Mouse (Mus musculus): ENCODE results near the gene Sgsm1. TPM values are rescaled to one million over a fixed set of nuclear protein-coding genes. Genes with fewer than 3 reads are reported as not detected.

Gene Sgsm1
- not detected in 2 replicates for polyA plus RNA-seq (2012; ENCODE audit: low replicate concordance)

DNA sequence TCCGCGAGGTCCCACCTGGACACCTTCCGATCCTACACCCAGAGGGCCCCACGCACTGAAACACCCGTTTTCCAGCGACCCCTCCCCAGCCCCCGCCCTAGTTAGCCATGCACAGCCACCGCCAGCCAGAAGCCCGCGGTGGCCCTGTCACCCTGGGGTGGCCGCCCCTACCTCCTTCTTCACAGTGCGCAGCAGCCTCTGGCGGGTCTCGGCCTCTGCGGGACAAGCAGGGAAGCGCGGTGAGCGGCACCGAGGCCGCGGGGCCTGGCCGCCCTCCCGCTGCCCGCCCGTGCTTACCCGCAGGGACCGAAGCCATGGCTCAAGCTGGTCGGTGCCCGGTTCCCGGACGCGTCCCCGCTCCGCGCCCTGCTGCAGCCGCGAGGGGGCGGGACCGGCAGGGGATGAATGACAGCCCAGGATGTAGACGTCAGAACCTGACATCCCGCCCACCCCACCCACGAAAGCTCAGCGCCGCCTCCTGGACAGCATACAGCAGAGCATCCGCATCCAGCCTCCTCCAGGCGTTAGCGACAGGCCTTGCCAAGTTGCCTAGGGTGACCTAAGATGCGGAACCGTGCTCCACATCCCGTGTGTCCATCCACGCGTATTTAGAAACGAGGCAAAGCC, at the start of gene Sgsm1:
Sgsm1 (minus strand) TSS at position 410 of the 627 bp plus-strand sequence.

DNA sequence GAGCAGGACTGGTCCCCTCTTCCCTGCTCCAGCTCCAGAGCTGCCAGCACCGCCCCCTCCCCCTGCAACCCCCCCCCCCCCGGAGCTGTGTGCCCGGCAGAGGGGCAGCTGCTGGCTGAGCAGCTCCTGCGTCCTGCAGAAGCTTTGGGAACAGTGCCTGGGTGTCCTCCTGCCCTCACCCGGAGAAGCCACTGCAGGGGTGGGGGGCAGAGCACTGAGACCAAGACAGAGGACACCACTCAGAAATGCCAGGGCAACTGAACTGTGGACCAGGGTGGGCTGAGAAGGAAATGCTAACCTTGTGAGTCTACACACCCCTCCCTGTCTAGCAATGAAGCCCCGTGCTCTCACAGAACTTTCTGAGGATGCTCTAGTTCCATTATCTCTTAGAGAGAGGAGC, 46.6 kb upstream of the Sgsm1 start, which contains the start of gene Aym1:
Aym1 (plus strand) TSS at position 109 of the 400 bp plus-strand sequence.

DNA sequence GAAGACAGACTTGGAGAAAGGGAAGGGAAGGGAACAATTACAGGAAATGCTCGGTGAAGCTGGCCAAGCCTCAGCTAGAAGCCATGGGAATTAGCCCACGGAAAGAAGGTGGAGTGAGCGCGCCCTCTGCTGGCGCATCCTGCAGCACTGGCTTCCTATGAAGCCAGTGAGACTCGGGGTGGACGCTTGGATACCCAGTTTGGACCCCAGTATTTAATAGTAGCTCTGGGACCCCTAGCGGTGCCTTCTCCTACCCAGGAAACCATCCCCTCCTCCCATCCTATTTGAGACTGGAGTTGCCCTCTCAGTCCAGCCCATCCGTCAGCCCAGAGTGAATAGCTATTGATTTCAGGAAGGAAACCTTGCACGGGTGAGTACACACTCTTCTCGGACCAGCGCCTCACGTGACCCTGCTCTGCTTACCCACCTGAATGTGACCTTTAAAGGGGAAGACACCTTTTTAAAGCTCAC, 83.9 kb downstream of the Sgsm1 start, which contains the start of gene Tmem211:
Tmem211 (plus strand) TSS at position 278 of the 471 bp plus-strand sequence.

DNA sequence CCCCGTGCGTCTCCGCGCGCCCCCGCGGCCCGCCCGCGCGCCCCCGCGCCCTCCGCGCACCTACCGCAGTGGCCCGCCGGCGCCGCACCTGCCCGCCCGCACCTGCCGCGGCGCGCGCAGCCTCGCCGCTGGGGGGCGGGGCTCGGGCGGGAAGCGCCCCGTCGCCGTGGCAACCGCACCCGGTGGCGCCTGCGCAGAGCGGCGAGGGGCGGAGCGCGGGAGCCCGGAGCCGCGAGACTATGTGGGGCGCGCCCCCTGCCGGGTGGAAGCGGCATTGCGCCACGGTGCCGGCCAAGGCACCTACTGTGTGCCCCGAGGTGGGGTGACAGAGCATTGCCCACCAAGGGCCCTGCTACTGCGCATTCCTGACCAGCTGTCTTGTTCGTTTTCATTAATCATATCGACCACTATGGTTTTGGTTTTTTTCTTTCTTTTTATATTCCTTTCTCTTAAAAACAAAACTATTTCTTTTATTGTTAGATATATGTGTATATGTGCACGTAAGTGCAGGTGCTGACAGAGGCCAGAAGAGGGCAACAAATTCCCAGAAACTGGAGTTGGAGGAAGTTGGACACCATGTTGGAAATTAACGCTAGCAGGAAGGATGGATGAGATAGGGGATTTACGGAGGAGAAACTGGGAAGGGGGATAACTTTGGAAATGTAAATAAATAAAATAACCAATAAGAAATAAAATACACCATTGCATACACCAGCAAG, 89.3 kb downstream of the Sgsm1 start, which contains the start of gene 2900026A02Rik:
2900026A02Rik (minus strand) TSS at position 90 of the 719 bp plus-strand sequence.

Other genes with a start within 250 kb of the Sgsm1 start
- gene Crybb2, start 240.7 kb downstream of the Sgsm1 start, polyA plus RNA-seq (2012; ENCODE audit: low replicate concordance) = not detected in 2 replicates
- 3.0 and 8.5 TPM in 2 replicates for gene Crybb3, start 229.2 kb downstream of the Sgsm1 start, polyA plus RNA-seq (2012; ENCODE audit: low replicate concordance)
- gene 2900026A02Rik, start 89.5 kb downstream of the Sgsm1 start, polyA plus RNA-seq (2012; ENCODE audit: low replicate concordance) = 3.7 and 5.1 TPM in 2 replicates
- gene Tmem211, start 83.9 kb downstream of the Sgsm1 start, polyA plus RNA-seq (2012; ENCODE audit: low replicate concordance) = not detected in 2 replicates
- not detected in 2 replicates for gene Aym1, start 46.5 kb upstream of the Sgsm1 start, polyA plus RNA-seq (2012; ENCODE audit: low replicate concordance)
- gene Wscd2, start 179.5 kb upstream of the Sgsm1 start, polyA plus RNA-seq (2012; ENCODE audit: low replicate concordance) = 0.15 and 0.34 TPM in 2 replicates